ENCODE assay signal across 8 mouse cellular contexts in genomic region chr10:117149241-117149640, GRCm38 (mm10). TPM values are rescaled to one million over a fixed set of nuclear protein-coding genes. Genes with fewer than 3 reads are reported as not detected.
DNase-seq lines count a peak whose midpoint lies in the region; ATAC-seq and TF ChIP-seq lines count a peak whose summit lies in the region.

No protein-coding gene starts in this region.

- no peak for TF ChIP-seq POLR2A in thymus, adult 2 months (IDR thresholded peaks at IDR 0.05; ENCODE audit: control insufficient read depth, extremely low read depth, insufficient read depth, low read length, poor library complexity)

- peaks cover 41% of the 10 kb centered on the region for H3K4me1 ChIP-seq in lung, embryonic 16.5 days (replicated peaks; ENCODE audit: control insufficient read depth, insufficient read depth, low read length)
- H3K4me1 ChIP-seq in forebrain, embryonic 13.5 days = peaks cover 34% of the 10 kb centered on the region
- H3K4me1 ChIP-seq in limb, embryonic 11.5 days (ENCODE audit: control insufficient read depth, insufficient read depth, low read length) = peaks cover 3% of the 10 kb centered on the region; the same call in 1 of the 2 replicates
- H3K4me1 ChIP-seq in neural tube, embryonic 14.5 days (ENCODE audit: control insufficient read depth, insufficient read depth, low read length) = peaks cover 13% of the 10 kb centered on the region
- H3K4me1 ChIP-seq in thymus, adult 2 months (replicated peaks; ENCODE audit: control insufficient read depth, insufficient read depth, low read length) = peaks cover 13% of the 10 kb centered on the region

- no peak for ATAC-seq in lung, embryonic 16.5 days (ENCODE audit: low read depth)
- no peak for ATAC-seq in forebrain, embryonic 13.5 days
- no peak for ATAC-seq in limb, embryonic 11.5 days (ENCODE audit: insufficient number of reproducible peaks, low FRiP score, low TSS enrichment, low read depth)
- ATAC-seq in neural tube, embryonic 14.5 days (ENCODE audit: low read depth) = no peak

- DNase-seq in lung, postnatal 4 days = no peak
- no peak for DNase-seq in limb, embryonic 11.5 days (ENCODE audit: low spot score)
- DNase-seq in Muller cell, postnatal 12 days (ENCODE audit: inconsistent ontology term) = no peak
- DNase-seq in thymus, adult 2 months = no peak
- no peak for DNase-seq in gastrocnemius, postnatal 14 days

- peak overlapping the region; percentile 49; the same call in 1 of the 2 replicates for H3K27ac ChIP-seq in lung, embryonic 16.5 days (ENCODE audit: low read length)
- no peak overlapping the region for H3K27ac ChIP-seq in forebrain, embryonic 13.5 days
- H3K27ac ChIP-seq in limb, embryonic 11.5 days (replicated peaks; ENCODE audit: low read depth, low read length) = no peak overlapping the region
- no peak overlapping the region for H3K27ac ChIP-seq in neural tube, embryonic 14.5 days (ENCODE audit: low read depth, low read length)
- H3K27ac ChIP-seq in thymus, adult 2 months (ENCODE audit: control insufficient read depth, insufficient read depth, low read length) = no peak overlapping the region

- TF ChIP-seq CTCF in thymus, adult 2 months (IDR thresholded peaks at IDR 0.05; ENCODE audit: borderline replicate concordance, control insufficient read depth, extremely low read depth, insufficient read depth, low read length, poor library complexity) = no peak

- H3K4me2 ChIP-seq in lung, embryonic 16.5 days (ENCODE audit: low read depth, low read length) = peak overlapping the region; percentile 68
- peak overlapping the region; percentile 84 for H3K4me2 ChIP-seq in forebrain, embryonic 13.5 days
- H3K4me2 ChIP-seq in limb, embryonic 11.5 days (ENCODE audit: low read depth, severe bottlenecking) = peak overlapping the region; percentile 69
- peak overlapping the region; percentile 49 for H3K4me2 ChIP-seq in neural tube, embryonic 14.5 days (ENCODE audit: low read depth, low read length)

- H3K9me3 ChIP-seq in lung, embryonic 16.5 days (ENCODE audit: control insufficient read depth, low read length) = no peaks in the 10 kb centered on the region
- H3K9me3 ChIP-seq in forebrain, embryonic 13.5 days (replicated peaks) = no peaks in the 10 kb centered on the region
- no peaks in the 10 kb centered on the region for H3K9me3 ChIP-seq in limb, embryonic 11.5 days (ENCODE audit: control insufficient read depth, low read length)
- no peaks in the 10 kb centered on the region for H3K9me3 ChIP-seq in neural tube, embryonic 14.5 days (ENCODE audit: control insufficient read depth, low read length)

- intact Hi-C loops in gastrocnemius, postnatal 14 days (cut with DNase I; ENCODE audit: low total_unique reads) = loop anchor here (10.0 kb wide), 1 partner anchor 54 kb away; no protein-coding TSS in a partner anchor

- H3K27me3 ChIP-seq in lung, embryonic 16.5 days (ENCODE audit: control insufficient read depth, insufficient read depth, low read depth, low read length) = no peaks in the 10 kb centered on the region
- peaks cover 14% of the 10 kb centered on the region for H3K27me3 ChIP-seq in forebrain, embryonic 13.5 days
- H3K27me3 ChIP-seq in limb, embryonic 11.5 days (ENCODE audit: control insufficient read depth, insufficient read depth, low read length) = no peaks in the 10 kb centered on the region
- H3K27me3 ChIP-seq in neural tube, embryonic 14.5 days (ENCODE audit: control insufficient read depth, insufficient read depth, low read length) = peaks cover 4% of the 10 kb centered on the region; the same call in 1 of the 2 replicates
- no peaks in the 10 kb centered on the region for H3K27me3 ChIP-seq in thymus, adult 2 months (ENCODE audit: control insufficient read depth, insufficient read depth, low read length)

- WGBS in lung, embryonic 16.5 days = 18% methylated on average over 7 of the region's 7 CpGs
- WGBS in forebrain, embryonic 13.5 days = 13% methylated on average over 7 of the region's 7 CpGs
- 18% methylated on average over 7 of the region's 7 CpGs for WGBS in limb, embryonic 11.5 days
- 14% methylated on average over 7 of the region's 7 CpGs for WGBS in neural tube, embryonic 14.5 days
- WGBS in thymus, adult 2 months = 42% methylated on average over 7 of the region's 7 CpGs

- H3K36me3 ChIP-seq in lung, embryonic 16.5 days (ENCODE audit: control insufficient read depth, insufficient read depth, low read length) = no peaks in the 10 kb centered on the region
- H3K36me3 ChIP-seq in forebrain, embryonic 13.5 days (ENCODE audit: poor library complexity, severe bottlenecking) = no peaks in the 10 kb centered on the region
- H3K36me3 ChIP-seq in limb, embryonic 11.5 days (ENCODE audit: control insufficient read depth, insufficient read depth, low read length) = no peaks in the 10 kb centered on the region
- no peaks in the 10 kb centered on the region for H3K36me3 ChIP-seq in neural tube, embryonic 14.5 days (ENCODE audit: control insufficient read depth, insufficient read depth, low read length)
- H3K36me3 ChIP-seq in thymus, adult 2 months (ENCODE audit: control insufficient read depth, insufficient read depth, low read length) = no peaks in the 10 kb centered on the region

- H3K9ac ChIP-seq in lung, embryonic 16.5 days (ENCODE audit: low read length) = peak overlapping the region; percentile 92; the same call in 1 of the 2 replicates
- no peak overlapping the region for H3K9ac ChIP-seq in forebrain, embryonic 13.5 days
- H3K9ac ChIP-seq in limb, embryonic 11.5 days (ENCODE audit: low read length) = no peak overlapping the region; the same call in 1 of the 2 replicates
- no peak overlapping the region for H3K9ac ChIP-seq in neural tube, embryonic 14.5 days (replicated peaks; ENCODE audit: low read depth, low read length)

- H3K4me3 ChIP-seq in lung, embryonic 16.5 days (ENCODE audit: low read length) = peak overlapping the region; percentile 97
- H3K4me3 ChIP-seq in forebrain, embryonic 13.5 days = peak overlapping the region; percentile 99
- no peak overlapping the region; the same call in 1 of the 2 replicates for H3K4me3 ChIP-seq in limb, embryonic 11.5 days (ENCODE audit: low read depth, low read length)
- peak overlapping the region; percentile 99 for H3K4me3 ChIP-seq in neural tube, embryonic 14.5 days (ENCODE audit: low read depth, low read length)
- H3K4me3 ChIP-seq in thymus, adult 2 months (ENCODE audit: control insufficient read depth, insufficient read depth, low read length) = no peak overlapping the region

RNA-seq across cellular contexts. Expression of gene Frs2, which starts 0.9 kb away (rescaled TPM):
- polyA plus RNA-seq in lung, embryonic 16.5 days (2015; fragmentation: Nextera tagmentation; extraction: Ambion mirVana) = 19.4 and 20.8 TPM in 2 replicates
- 16.0 and 19.7 TPM in 2 replicates for polyA plus RNA-seq in forebrain, embryonic 13.5 days (2015; fragmentation: Nextera tagmentation; extraction: Ambion mirVana)
- polyA plus RNA-seq in limb, embryonic 11.5 days (2014; fragmentation: Nextera tagmentation; extraction: Ambion mirVana) = 24.9 and 27.9 TPM in 2 replicates
- polyA plus RNA-seq in neural tube, embryonic 14.5 days (2014; fragmentation: Nextera tagmentation; extraction: Ambion mirVana) = 34.1 and 37.7 TPM in 2 replicates
- 19.8 and 21.1 TPM in 2 replicates for polyA plus RNA-seq in thymus, adult 2 months (2012; rRNA removed)
- 1 to 10 TPM; 7.9 to 9.4 TPM for total RNA-seq in gastrocnemius, postnatal 14 days (2021)

Comparison
In these comparisons a context has a peak if more than half of its experiments do, and no peak if none do; other contexts are left out.
1. H3K4me3 ChIP-seq: peak in lung, embryonic 16.5 days (single experiment), forebrain, embryonic 13.5 days (single experiment) and neural tube, embryonic 14.5 days (single experiment); none in limb, embryonic 11.5 days (single experiment) and thymus, adult 2 months (single experiment).
2. Peak in every context shown above with its lines, with median percentiles within 50 percentile points of each other: H3K4me2 ChIP-seq.